Mouse (Mus musculus): ENCODE measurements around the gene Wdtc1.

The Wdtc1 gene

GRCm38 (mm10) chr4:133314896-133315295 is 38.4 kb downstream of the Wdtc1 start:
- peak; percentile 58 for DNase-seq

GRCm38 (mm10) chr4:133309948-133310347 is 43.3 kb downstream of the Wdtc1 start:
- DNase-seq = peak; percentile 92

- peak; percentile 72 for DNase-seq
These were observed 46.0 kb downstream of the Wdtc1 start for GRCm38 (mm10) chr4:133307331-133307730.

- no peak for DNase-seq
These were observed 47.5 kb downstream of the Wdtc1 start for GRCm38 (mm10) chr4:133305825-133306224.

- no peak for DNase-seq
These were observed 48.5 kb downstream of the Wdtc1 start for GRCm38 (mm10) chr4:133304770-133305169.

- no peak for DNase-seq
These were observed 50.6 kb downstream of the Wdtc1 start for GRCm38 (mm10) chr4:133302668-133303067.

- DNase-seq = peak; percentile 74
These were observed 51.5 kb downstream of the Wdtc1 start for GRCm38 (mm10) chr4:133301802-133302201.

- DNase-seq = no peak
These were observed 52.9 kb downstream of the Wdtc1 start for GRCm38 (mm10) chr4:133300421-133300820.

GRCm38 (mm10) chr4:133299701-133300100 is 53.6 kb downstream of the Wdtc1 start:
- DNase-seq = no peak

GRCm38 (mm10) chr4:133298516-133299365 is 54.5 kb downstream of the Wdtc1 start:
- DNase-seq = peak; percentile 27

- peak; percentile 88 for DNase-seq
These were observed 55.5 kb downstream of the Wdtc1 start for GRCm38 (mm10) chr4:133297801-133298238.

GRCm38 (mm10) chr4:133297360-133297759 is 55.9 kb downstream of the Wdtc1 start:
- DNase-seq = no peak

- no peak for DNase-seq
These were observed 59.2 kb downstream of the Wdtc1 start for GRCm38 (mm10) chr4:133294084-133294483.

GRCm38 (mm10) chr4:133292901-133293843 is 60.1 kb downstream of the Wdtc1 start:
- DNase-seq = no peak

- DNase-seq = no peak
These were observed 60.9 kb downstream of the Wdtc1 start for GRCm38 (mm10) chr4:133292405-133292804.

GRCm38 (mm10) chr4:133291255-133291654 is 62.0 kb downstream of the Wdtc1 start:
- DNase-seq = no peak

GRCm38 (mm10) chr4:133286476-133287077 is 66.7 kb downstream of the Wdtc1 start:
- no peak for DNase-seq

GRCm38 (mm10) chr4:133285950-133286349 is 67.3 kb downstream of the Wdtc1 start:
- DNase-seq = no peak

- DNase-seq = no peak
These were observed 68.0 kb downstream of the Wdtc1 start for GRCm38 (mm10) chr4:133285299-133285698.

- no peak for DNase-seq
These were observed 70.6 kb downstream of the Wdtc1 start for GRCm38 (mm10) chr4:133282656-133283055.

- no peak for DNase-seq
These were observed 71.3 kb downstream of the Wdtc1 start for GRCm38 (mm10) chr4:133281951-133282481.

GRCm38 (mm10) chr4:133281513-133281912 is 71.8 kb downstream of the Wdtc1 start:
- DNase-seq = no peak

- DNase-seq = no peak
These were observed 74.8 kb downstream of the Wdtc1 start for GRCm38 (mm10) chr4:133278482-133278881.

All from lung, postnatal 10 days (tissue).